Comparison of ENCODE assay signal across 8 mouse cellular contexts in the genomic region with DNA sequence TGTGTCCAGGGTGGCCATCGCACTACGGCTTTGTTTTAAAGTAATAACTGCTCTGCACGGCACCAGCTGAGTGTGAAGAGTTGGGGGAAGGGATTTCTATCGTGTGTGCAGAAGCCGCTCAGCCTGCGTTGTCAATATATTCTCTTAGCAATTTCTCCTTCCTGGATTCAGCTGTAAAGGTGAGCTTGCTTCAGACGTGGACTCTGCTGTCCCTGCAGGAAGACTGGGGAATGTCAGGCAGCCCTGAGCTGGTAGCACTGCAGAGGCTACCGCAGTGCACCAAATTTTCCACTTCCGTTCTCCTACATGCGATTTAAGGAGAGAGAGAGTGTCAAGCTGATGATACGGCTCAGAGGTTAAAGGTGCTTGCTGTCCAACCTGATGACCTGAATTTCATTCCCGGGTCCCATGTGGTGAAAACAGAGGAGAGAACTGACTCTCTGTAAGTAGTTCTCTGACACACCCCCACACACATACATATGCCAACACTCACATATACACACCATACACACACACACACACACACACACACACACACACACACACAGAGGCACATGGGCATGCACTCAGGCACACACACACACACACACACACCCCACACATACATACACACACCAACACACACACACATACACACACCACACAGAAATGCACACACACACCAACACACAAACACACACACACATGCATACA. TPM values are rescaled to one million over a fixed set of nuclear protein-coding genes. Genes with fewer than 3 reads are reported as not detected.
DNase-seq lines count a peak whose midpoint lies in the region; ATAC-seq and TF ChIP-seq lines count a peak whose summit lies in the region.

No protein-coding gene starts in this region.

- TF ChIP-seq CTCF in lung, embryonic 14.5 days (IDR thresholded peaks at IDR 0.05; ENCODE audit: low read depth): peak; percentile 79

- H3K9me3 ChIP-seq in forebrain, embryonic 12.5 days: no peaks in the 10 kb centered on the region
- H3K9me3 ChIP-seq in kidney, embryonic 14.5 days (ENCODE audit: control insufficient read depth, low read length): no peaks in the 10 kb centered on the region
- H3K9me3 ChIP-seq in lung, embryonic 14.5 days (ENCODE audit: low read depth, low read length): no peaks in the 10 kb centered on the region
- no peaks in the 10 kb centered on the region for H3K9me3 ChIP-seq in heart, embryonic 10.5 days

- 64% methylated on average over 12 of the region's 12 CpGs for WGBS in forebrain, embryonic 12.5 days
- 48% methylated on average over 12 of the region's 12 CpGs for WGBS in kidney, embryonic 14.5 days
- 32% methylated on average over 12 of the region's 12 CpGs for WGBS in lung, embryonic 14.5 days
- WGBS in heart, embryonic 10.5 days: 60% methylated on average over 12 of the region's 12 CpGs

- peak; percentile 65 for ATAC-seq in activated CD4-positive, CD25-positive, alpha-beta regulatory T cell, adult 4 months
- peak; percentile 53; the same call in 1 of the 2 replicates for ATAC-seq in forebrain, embryonic 12.5 days (ENCODE audit: low FRiP score)
- ATAC-seq in kidney, embryonic 14.5 days (ENCODE audit: low FRiP score, low TSS enrichment): peak; percentile 77
- ATAC-seq in lung, embryonic 14.5 days (ENCODE audit: insufficient read depth): peak; percentile 79

- no peaks in the 10 kb centered on the region for H3K4me1 ChIP-seq in forebrain, embryonic 12.5 days
- H3K4me1 ChIP-seq in kidney, embryonic 14.5 days (ENCODE audit: control insufficient read depth, insufficient read depth, low read length): no peaks in the 10 kb centered on the region
- no peaks in the 10 kb centered on the region for H3K4me1 ChIP-seq in lung, embryonic 14.5 days (ENCODE audit: insufficient read depth)
- no peaks in the 10 kb centered on the region for H3K4me1 ChIP-seq in heart, embryonic 10.5 days

- no peak overlapping the region for H3K4me3 ChIP-seq in forebrain, embryonic 12.5 days (replicated peaks)
- H3K4me3 ChIP-seq in kidney, embryonic 14.5 days (ENCODE audit: low read length): no peak overlapping the region
- no peak overlapping the region for H3K4me3 ChIP-seq in lung, embryonic 14.5 days (ENCODE audit: low read depth, low read length)
- no peak overlapping the region for H3K4me3 ChIP-seq in heart, embryonic 10.5 days

- peak; percentile 10 to 20 for DNase-seq in layer of hippocampus, adult 18-20 months (ENCODE audit: low spot score in 2 of 2)
- DNase-seq in layer of hippocampus, adult 9-10 months (ENCODE audit: low spot score): no peak
- DNase-seq in lung, embryonic 14.5 days: peak; percentile 61
- peak; percentile 42 for DNase-seq in right cerebral cortex, adult 2 months (ENCODE audit: low spot score in 2 of 2)
- DNase-seq in heart, embryonic 10.5 days (ENCODE audit: low spot score): no peak

- H3K27ac ChIP-seq in forebrain, embryonic 12.5 days: no peak overlapping the region
- H3K27ac ChIP-seq in kidney, embryonic 14.5 days (ENCODE audit: low read depth, low read length): no peak overlapping the region
- H3K27ac ChIP-seq in lung, embryonic 14.5 days (ENCODE audit: low read depth): no peak overlapping the region
- H3K27ac ChIP-seq in heart, embryonic 10.5 days: no peak overlapping the region

- no peaks in the 10 kb centered on the region for H3K27me3 ChIP-seq in forebrain, embryonic 12.5 days
- H3K27me3 ChIP-seq in kidney, embryonic 14.5 days (ENCODE audit: control insufficient read depth, insufficient read depth, low read length): no peaks in the 10 kb centered on the region
- no peaks in the 10 kb centered on the region for H3K27me3 ChIP-seq in lung, embryonic 14.5 days (ENCODE audit: insufficient read depth, low read length)
- no peaks in the 10 kb centered on the region for H3K27me3 ChIP-seq in heart, embryonic 10.5 days (ENCODE audit: insufficient read depth, poor library complexity, severe bottlenecking)

- no peaks in the 10 kb centered on the region for H3K36me3 ChIP-seq in forebrain, embryonic 12.5 days (replicated peaks)
- H3K36me3 ChIP-seq in kidney, embryonic 14.5 days (ENCODE audit: control insufficient read depth, insufficient read depth, low read length): no peaks in the 10 kb centered on the region
- H3K36me3 ChIP-seq in lung, embryonic 14.5 days (ENCODE audit: insufficient read depth): no peaks in the 10 kb centered on the region
- H3K36me3 ChIP-seq in heart, embryonic 10.5 days: no peaks in the 10 kb centered on the region

- H3K4me2 ChIP-seq in forebrain, embryonic 12.5 days: no peak overlapping the region
- H3K4me2 ChIP-seq in kidney, embryonic 14.5 days (replicated peaks; ENCODE audit: low read depth, low read length): no peak overlapping the region
- H3K4me2 ChIP-seq in lung, embryonic 14.5 days: no peak overlapping the region

- H3K9ac ChIP-seq in forebrain, embryonic 12.5 days: no peak overlapping the region
- H3K9ac ChIP-seq in kidney, embryonic 14.5 days (ENCODE audit: low read depth, low read length): no peak overlapping the region
- no peak overlapping the region for H3K9ac ChIP-seq in lung, embryonic 14.5 days

RNA-seq across cellular contexts. Expression of gene Prelid3b, which starts 59.9 kb away (rescaled TPM):
- 10 to 100 TPM; 45.2 to 46.3 TPM for total RNA-seq in layer of hippocampus, adult 18-20 months (2021)
- 10 to 100 TPM; 81.2 to 90.9 TPM for polyA plus RNA-seq in activated CD4-positive, CD25-positive, alpha-beta regulatory T cell, adult 4 months (2017; shearing (Covaris generic))
- 114 TPM in 2 replicates for polyA plus RNA-seq in forebrain, embryonic 12.5 days (2016; fragmentation: Nextera tagmentation; extraction: Ambion mirVana)
- polyA plus RNA-seq in kidney, embryonic 14.5 days (2014; fragmentation: Nextera tagmentation; extraction: Ambion mirVana): 104 and 110 TPM in 2 replicates
- 116 and 117 TPM in 2 replicates for polyA plus RNA-seq in lung, embryonic 14.5 days (2014; fragmentation: Nextera tagmentation; extraction: Ambion mirVana)
- polyA plus RNA-seq in heart, embryonic 10.5 days (2016; fragmentation: Nextera tagmentation; extraction: Ambion mirVana): 161 and 170 TPM in 2 replicates

Comparison
In these comparisons a context has a peak if more than half of its experiments do, and no peak if none do; other contexts are left out.
1. DNase-seq: peak in layer of hippocampus, adult 18-20 months (2 of 2), lung, embryonic 14.5 days (single experiment) and right cerebral cortex, adult 2 months (2 of 2); none in layer of hippocampus, adult 9-10 months (single experiment) and heart, embryonic 10.5 days (single experiment).
2. Peak in every context shown above with its lines, with median percentiles within 50 percentile points of each other: ATAC-seq.